Mouse (Mus musculus) heart, postnatal 0 days (tissue): ENCODE measurements at regions not wholly inside any gene's neighbourhood (a gene's known extent, or its start where the extent isn't known, plus 50 kb on each side); places are given as distances from the start of the nearest gene placed in this dataset.

Source experiments
- ATAC-seq: fragments of 200-750 bp; cut with Nextera tagmentation; 2 replicates; pipeline ENCODE4 v1.8.0; 2017; ENCODE audit warnings: low read depth, moderate number of reproducible peaks, moderate library complexity; ENCODE audit not compliant: insufficient read depth
- DNase-seq: peaks from one replicate; pipeline ENCODE4 v3.0.0-alpha.2; 2016; ENCODE audit warnings: low spot score
- H3K27ac ChIP-seq: fragments of 300-500 bp; sonication (generic); 2 replicates; pipeline ENCODE4 v1.5.1; 2014; ENCODE audit warnings: low read depth, mild to moderate bottlenecking
- H3K27me3 ChIP-seq: fragments of 300-500 bp; sonication (generic); 2 replicates; pipeline ENCODE4 v1.6.1; 2014; ENCODE audit warnings: low read length, mixed read lengths; ENCODE audit not compliant: control insufficient read depth, insufficient read depth
- H3K36me3 ChIP-seq: fragments of 300-500 bp; sonication (generic); replicated peaks from 2 replicates; pipeline ENCODE4 v1.6.1; 2014; ENCODE audit warnings: low read length, mixed read lengths; ENCODE audit not compliant: control insufficient read depth, insufficient read depth
- H3K4me1 ChIP-seq: fragments of 300-500 bp; sonication (generic); 2 replicates; pipeline ENCODE4 v1.6.1; 2014; ENCODE audit warnings: antibody characterized with exemption; ENCODE audit not compliant: control insufficient read depth, insufficient read depth
- H3K4me2 ChIP-seq: fragments of 300-500 bp; sonication (generic); 2 replicates; pipeline ENCODE4 v1.6.1; 2014; ENCODE audit warnings: low read depth, mild to moderate bottlenecking, low read length, moderate library complexity
- H3K4me3 ChIP-seq: fragments of 300-500 bp; sonication (generic); 2 replicates; pipeline ENCODE4 v1.5.1; 2014; ENCODE audit warnings: low read depth, low read length
- H3K9ac ChIP-seq: fragments of 300-500 bp; sonication (generic); replicated peaks from 2 replicates; pipeline ENCODE4 v1.6.1; 2014; ENCODE audit warnings: low read depth, low read length, mixed read lengths
- H3K9me3 ChIP-seq: fragments of 300-500 bp; sonication (generic); replicated peaks from 2 replicates; pipeline ENCODE4 v1.6.1; 2016; ENCODE audit warnings: low read length; ENCODE audit not compliant: control insufficient read depth
- CTCF ChIP-seq: IDR thresholded peaks from 2 replicates; pipeline ENCODE4 v1.5.1; 2016; ENCODE audit warnings: antibody characterized with exemption, control low read depth, low read depth
- EP300 ChIP-seq: IDR thresholded peaks from 2 replicates; pipeline ENCODE4 v1.6.1; 2016; ENCODE audit warnings: antibody characterized with exemption, low read depth
- WGBS: fragments of 180-500 bp; shearing (Covaris S2); extraction: QIAGEN DNeasy Blood & Tissue Kit; methylation state at CpG from one replicate; pipeline ENCODE4 v1.1.7; 2014; 5-methylcytosine and 5-hydroxymethylcytosine counted together

- TF ChIP-seq EP300 (no peak), CTCF (no peak)
- no peak overlapping the region for H3K4me2 ChIP-seq
- no peak overlapping the region for H3K9ac ChIP-seq
- WGBS: 93% methylated on average over 3 of the region's 3 CpGs
- no peaks in the 10 kb centered on the region for H3K27me3 ChIP-seq
- no peak overlapping the region for H3K4me3 ChIP-seq
- ATAC-seq (no peak), DNase-seq (no peak)
- H3K36me3 ChIP-seq: no peaks in the 10 kb centered on the region
- H3K27ac ChIP-seq: no peak overlapping the region
- no peaks in the 10 kb centered on the region for H3K9me3 ChIP-seq
- H3K4me1 ChIP-seq: 0 out of 2 replicates have a peak, but pooled peaks cover 10% of the 10 kb centered on the region
Measured at GRCm38 (mm10) chr4:56374466-56374865, 365.4 kb upstream of the Gm26657 start.

- Histone ChIP-seq H3K36me3 (no peaks in the 10 kb centered on the region), H3K27me3 (no peaks in the 10 kb centered on the region), H3K4me2 (no peak overlapping the region), H3K9me3 (no peaks in the 10 kb centered on the region), H3K4me1 (0 out of 2 replicates have a peak, but pooled peaks cover 10% of the 10 kb centered on the region), H3K9ac (no peak overlapping the region), H3K27ac (no peak overlapping the region), H3K4me3 (no peak overlapping the region)
- ATAC-seq (no peak), DNase-seq (no peak)
- TF ChIP-seq EP300 (no peak), CTCF (no peak)
- WGBS: 74% methylated on average over 4 of the region's 4 CpGs
Measured at GRCm38 (mm10) chr4:56373746-56374145, 366.1 kb upstream of the Gm26657 start.

GRCm38 (mm10) chr4:56373167-56373566, 366.7 kb upstream of the Gm26657 start:
- Histone ChIP-seq H3K27me3 (no peaks in the 10 kb centered on the region), H3K9me3 (no peaks in the 10 kb centered on the region), H3K36me3 (no peaks in the 10 kb centered on the region), H3K4me2 (no peak overlapping the region), H3K4me3 (no peak overlapping the region), H3K9ac (no peak overlapping the region), H3K27ac (no peak overlapping the region), H3K4me1 (0 out of 2 replicates have a peak, but pooled peaks cover 10% of the 10 kb centered on the region)
- ATAC-seq: no peak
- DNase-seq: no peak
- WGBS: 89% methylated on average over 4 of the region's 4 CpGs
- TF ChIP-seq CTCF (no peak), EP300 (no peak)

GRCm38 (mm10) chr4:56372711-56373110, 367.2 kb upstream of the Gm26657 start:
- no peak overlapping the region for H3K4me2 ChIP-seq
- no peak overlapping the region for H3K4me3 ChIP-seq
- no peak overlapping the region for H3K27ac ChIP-seq
- WGBS: 79% methylated on average over 7 of the region's 7 CpGs
- no peak for TF ChIP-seq CTCF
- TF ChIP-seq EP300: no peak
- no peak overlapping the region for H3K9ac ChIP-seq
- H3K36me3 ChIP-seq: no peaks in the 10 kb centered on the region
- DNase-seq (no peak), ATAC-seq (no peak)
- 0 out of 2 replicates have a peak, but pooled peaks cover 10% of the 10 kb centered on the region for H3K4me1 ChIP-seq
- no peaks in the 10 kb centered on the region for H3K27me3 ChIP-seq
- no peaks in the 10 kb centered on the region for H3K9me3 ChIP-seq

- H3K4me2 ChIP-seq: no peak overlapping the region
- H3K27me3 ChIP-seq: no peaks in the 10 kb centered on the region
- TF ChIP-seq CTCF (no peak), EP300 (no peak)
- H3K36me3 ChIP-seq: no peaks in the 10 kb centered on the region
- H3K9me3 ChIP-seq: no peaks in the 10 kb centered on the region
- no peak overlapping the region for H3K27ac ChIP-seq
- 57% methylated on average over 6 of the region's 6 CpGs for WGBS
- ATAC-seq: no peak
- no peak overlapping the region for H3K9ac ChIP-seq
- DNase-seq: no peak
- no peak overlapping the region for H3K4me3 ChIP-seq
- H3K4me1 ChIP-seq: no peaks in the 10 kb centered on the region
Measured at GRCm38 (mm10) chr4:56364594-56364993, 375.3 kb upstream of the Gm26657 start.

- no peak for ATAC-seq
- whole genome bisulfite sequencing: 28% methylated on average over 6 of the region's 6 CpGs
- peak; percentile 43 for DNase-seq
Measured at GRCm38 (mm10) chr4:56362121-56362520, 377.7 kb upstream of the Gm26657 start.

More at GRCm38 (mm10) chr4:56362121-56362520, 377.7 kb upstream of the Gm26657 start:
- TF ChIP-seq EP300: no peak
- TF ChIP-seq CTCF: peak; percentile 69
- Histone ChIP-seq H3K36me3 (no peaks in the 10 kb centered on the region), H3K27ac (no peak overlapping the region), H3K4me2 (no peak overlapping the region), H3K9me3 (no peaks in the 10 kb centered on the region), H3K27me3 (no peaks in the 10 kb centered on the region), H3K4me3 (no peak overlapping the region), H3K4me1 (no peaks in the 10 kb centered on the region), H3K9ac (no peak overlapping the region)
